Mouse (Mus musculus) left cerebral cortex, adult 18-20 months (tissue): ENCODE data around the gene Siglec1. TPM values are rescaled to one million over a fixed set of nuclear protein-coding genes. Genes with fewer than 3 reads are reported as not detected.
"Not testable (repeated sequence)": the region's sequence is repeated elsewhere in the genome, so short reads cannot be mapped to it uniquely, and the experiment has no call there.

ENCODE experiments used
- DNase-seq, 2 experiments: peaks; one replicate each; pipeline ENCODE4 v3.0.0; 2021 to 2022; ENCODE audit warnings: low spot score in 2 of 2, mixed read lengths in 1 of 2
- long read RNA-seq, 2 experiments: library from polyadenylated mRNA; stranded (forward); transcript quantifications; one replicate each; pipeline ENCODE4 v2.0.0; 2021
- total RNA-seq, 2 experiments: library from RNA; stranded (reverse); gene quantifications; 2 replicates each; pipeline ENCODE4 v1.2.3; 2021

Gene Siglec1
- total RNA-seq = under 1 TPM; 0.53 to 0.80 TPM
- long read RNA-seq, experiment 1 = 0 reads
- long read RNA-seq, experiment 2 = 0 reads

GRCm38 (mm10) chr2:131086667-131087390 lies at the start of gene Siglec1:
Gene Siglec1, minus strand, starts transcription at chr2:131086765.
- no peak for DNase-seq

GRCm38 (mm10) chr2:131135521-131136139 lies 49.1 kb upstream of the Siglec1 start:
- peak in 1 of 2 experiments; percentile 0 for DNase-seq

- peak in 1 of 2 experiments; percentile 0 for DNase-seq
Observed at GRCm38 (mm10) chr2:131134826-131135400, 48.3 kb upstream of the Siglec1 start.

- peak in 1 of 2 experiments; percentile 0 for DNase-seq
Observed at GRCm38 (mm10) chr2:131134381-131134780, 47.8 kb upstream of the Siglec1 start.

GRCm38 (mm10) chr2:131132930-131133547 lies 46.5 kb upstream of the Siglec1 start, which contains the start of gene Gm11037:
Gene Gm11037, plus strand, starts transcription at chr2:131133497.
- no peak for DNase-seq

- no peak for DNase-seq
Observed at GRCm38 (mm10) chr2:131132111-131132888, 45.7 kb upstream of the Siglec1 start.

GRCm38 (mm10) chr2:131130849-131131248 lies 44.3 kb upstream of the Siglec1 start:
- no peak for DNase-seq

GRCm38 (mm10) chr2:131129836-131130235 lies 43.3 kb upstream of the Siglec1 start:
- DNase-seq = no peak

GRCm38 (mm10) chr2:131128636-131129157 lies 42.1 kb upstream of the Siglec1 start:
- no peak for DNase-seq

- no peak for DNase-seq
Observed at GRCm38 (mm10) chr2:131128211-131128610, 41.6 kb upstream of the Siglec1 start.

- DNase-seq = no peak
Observed at GRCm38 (mm10) chr2:131127161-131127730, 40.7 kb upstream of the Siglec1 start, which contains the start of gene Hspa12b. Gene Hspa12b, plus strand, starts transcription at chr2:131127280.

GRCm38 (mm10) chr2:131125964-131126815 lies 39.6 kb upstream of the Siglec1 start:
- no peak for DNase-seq

GRCm38 (mm10) chr2:131125157-131125963 lies 38.8 kb upstream of the Siglec1 start:
- no peak for DNase-seq

- no peak for DNase-seq
Observed at GRCm38 (mm10) chr2:131124166-131124565, 37.6 kb upstream of the Siglec1 start.

- DNase-seq = no peak
Observed at GRCm38 (mm10) chr2:131118968-131119574, 32.5 kb upstream of the Siglec1 start.

- DNase-seq = no peak
Observed at GRCm38 (mm10) chr2:131105989-131106388, 19.4 kb upstream of the Siglec1 start.

GRCm38 (mm10) chr2:131105061-131105460 lies 18.5 kb upstream of the Siglec1 start:
- DNase-seq = not testable (repeated sequence)

- peak in 1 of 2 experiments; percentile 35 for DNase-seq
Observed at GRCm38 (mm10) chr2:131104021-131104420, 17.5 kb upstream of the Siglec1 start.
